Mouse (Mus musculus) thymus, postnatal 10 days (tissue): Measurements from ENCODE around the gene Arhgap15.

Experiments used
- DNase-seq, 2 experiments: peaks; one replicate each; pipeline ENCODE4 v3.0.0; 2021; ENCODE audit warnings: low spot score in 2 of 2

The Arhgap15 gene

DNA sequence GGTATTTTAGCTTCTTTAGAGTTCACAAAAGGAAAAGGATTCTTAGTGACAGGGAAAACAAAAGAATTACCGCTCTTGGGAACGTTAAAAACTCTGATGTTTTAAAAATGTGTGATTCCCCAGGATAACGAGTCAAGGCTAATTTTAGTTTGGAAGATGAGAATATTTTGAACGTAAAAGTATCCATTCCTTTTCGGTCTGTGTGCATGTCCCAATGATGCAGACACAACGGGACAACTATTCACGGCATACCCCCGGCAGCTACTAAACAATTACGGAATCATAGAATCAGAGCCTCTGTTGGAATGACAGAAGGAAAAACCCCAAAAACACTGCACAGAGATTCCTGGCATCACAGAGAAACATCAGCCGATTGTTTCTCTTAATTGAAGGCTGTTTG, 281.2 kb downstream of the Arhgap15 start:
- no peak for DNase-seq

DNA sequence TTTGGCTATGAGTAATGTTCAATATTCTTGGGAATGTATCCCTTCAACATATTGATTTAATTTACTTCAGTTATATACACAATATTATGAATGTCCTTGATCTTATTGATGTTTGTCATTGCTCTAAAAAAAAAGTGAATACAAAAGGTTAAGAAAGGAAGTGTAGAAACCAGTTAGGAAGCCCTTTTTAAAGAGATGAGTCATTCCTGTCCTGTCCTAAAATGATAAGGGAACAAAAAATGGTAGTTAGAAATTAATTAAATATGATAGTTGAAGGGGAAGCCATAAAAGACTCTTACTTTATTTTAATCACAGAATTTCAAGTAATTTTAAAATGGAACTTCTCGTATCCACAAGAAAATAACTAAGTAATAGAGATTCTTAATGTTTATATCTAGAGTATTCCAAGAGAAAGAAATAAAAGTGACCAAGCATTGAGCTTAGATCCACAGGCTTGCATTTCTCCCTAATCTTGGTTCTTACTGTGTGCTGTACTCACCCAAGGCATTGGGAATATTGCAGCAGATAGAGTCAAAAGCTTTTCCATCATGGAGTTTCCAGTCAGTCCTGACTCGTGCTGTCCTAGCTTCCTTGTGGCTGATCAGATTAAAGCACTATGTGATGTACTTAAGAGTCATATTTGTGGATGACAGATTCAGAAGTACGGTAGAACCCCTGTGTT, 291.0 kb downstream of the Arhgap15 start:
- DNase-seq = no peak

DNA sequence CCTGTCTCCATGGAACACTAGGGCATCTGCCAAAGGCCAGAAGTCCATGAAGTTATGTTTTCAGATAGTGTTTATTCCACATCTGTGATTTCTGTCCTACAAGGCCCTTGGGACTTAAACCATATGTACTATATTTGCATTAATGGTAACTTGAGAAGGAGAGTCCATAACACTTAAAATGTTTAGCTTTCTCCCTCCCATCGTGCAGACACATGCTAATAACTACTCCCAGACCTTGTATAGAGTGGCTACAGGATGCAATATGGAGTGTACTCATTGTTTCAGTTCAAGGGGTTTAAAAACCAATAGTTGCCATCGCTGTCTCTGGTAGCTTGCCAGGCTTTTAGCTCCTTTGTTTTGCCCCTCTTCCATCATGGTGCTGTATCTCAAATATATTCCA, 295.5 kb downstream of the Arhgap15 start:
- DNase-seq = no peak

DNA sequence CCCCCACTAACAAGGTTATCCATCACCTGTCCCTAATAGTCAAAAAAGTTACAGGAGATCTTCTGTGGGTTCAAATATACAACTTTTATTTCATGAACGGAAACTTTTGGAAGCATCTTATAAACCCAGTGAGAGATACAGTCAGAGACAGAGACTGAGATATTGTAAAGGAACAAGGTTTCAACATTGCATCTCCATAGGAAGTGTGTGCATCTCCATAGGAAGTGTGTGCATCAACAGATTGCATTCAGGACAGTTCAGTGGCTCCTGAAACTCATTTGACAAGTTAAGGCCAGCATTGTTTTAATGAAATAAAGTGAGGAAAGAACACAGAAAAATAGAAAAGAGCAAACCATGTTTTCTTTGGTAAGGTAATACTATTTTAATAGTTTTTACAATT, 296.0 kb downstream of the Arhgap15 start:
- no peak for DNase-seq

DNA sequence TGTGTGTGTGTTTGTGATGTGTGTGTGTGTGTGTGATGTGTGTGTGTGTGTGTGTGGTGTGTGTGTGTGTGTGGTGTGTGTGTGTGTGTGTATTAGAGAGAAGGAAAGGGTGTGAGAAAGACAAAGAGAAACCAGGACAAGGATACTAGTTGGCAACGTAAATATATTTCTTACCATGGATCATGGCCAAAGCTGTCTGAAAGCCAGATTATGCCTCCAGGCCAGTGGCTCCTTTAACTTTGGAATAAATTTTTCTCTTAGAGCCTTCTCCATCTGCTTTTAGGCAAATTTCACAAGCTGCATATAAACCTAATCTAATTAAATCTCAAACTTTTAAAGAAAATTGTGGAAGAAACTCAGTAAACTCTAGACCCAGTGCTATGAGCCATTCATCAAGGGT, 296.6 kb downstream of the Arhgap15 start:
- no peak for DNase-seq

DNA sequence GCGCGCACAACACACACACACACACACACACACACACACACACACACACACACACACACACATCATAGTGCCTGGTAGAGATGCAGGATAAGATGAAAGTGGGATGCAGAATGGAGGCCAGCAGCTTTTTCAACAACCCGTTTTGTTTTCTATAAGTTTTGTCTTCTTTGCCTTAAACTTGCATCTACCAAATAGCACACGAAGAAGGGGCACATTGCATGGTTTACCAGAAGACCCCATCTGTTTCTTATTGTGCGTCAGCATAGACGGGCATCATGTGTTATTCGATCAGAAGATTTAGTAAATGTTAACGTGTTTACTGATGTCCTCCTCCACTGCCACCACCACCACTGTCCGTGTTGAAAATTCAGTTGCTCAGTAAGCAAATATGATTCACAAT, 311.7 kb downstream of the Arhgap15 start:
- no peak for DNase-seq

DNA sequence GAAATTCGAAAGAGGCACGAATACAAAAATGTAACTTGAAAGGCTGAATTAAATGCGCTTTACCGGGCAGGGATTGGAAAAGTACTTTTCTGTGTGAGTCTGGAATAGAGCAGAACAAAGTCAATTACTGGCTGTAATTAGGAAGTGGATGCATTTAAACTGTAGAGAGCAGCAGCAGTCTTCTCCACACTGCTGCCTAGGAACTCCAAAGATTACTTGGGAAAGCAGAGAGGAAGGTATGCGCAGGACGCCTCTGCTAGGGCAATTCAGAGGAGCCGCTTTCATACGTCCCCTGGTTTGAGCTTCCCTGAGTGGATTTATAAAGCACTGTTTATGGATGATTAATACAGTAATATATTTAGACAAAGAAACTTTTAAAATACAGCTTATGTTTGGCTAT, 312.1 kb downstream of the Arhgap15 start:
- DNase-seq = no peak

DNA sequence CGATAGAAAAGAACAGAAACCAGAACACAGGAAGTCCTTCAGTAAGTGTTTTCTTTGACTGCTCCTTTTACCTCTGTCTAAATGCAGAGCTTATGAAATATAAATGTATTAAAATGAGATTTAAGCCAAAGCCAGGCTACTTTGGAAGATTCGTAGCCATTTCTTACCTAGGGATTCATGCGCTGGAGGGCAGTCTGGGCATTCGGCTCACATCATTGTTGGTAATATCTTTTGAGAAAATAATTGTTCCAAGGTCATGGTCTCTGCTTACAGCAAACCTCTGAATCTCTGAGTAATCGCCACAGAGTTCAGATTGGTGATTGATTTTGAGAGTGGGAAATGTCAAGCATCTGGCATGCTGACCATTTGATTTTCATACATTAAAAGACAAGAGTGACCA, 316.4 kb downstream of the Arhgap15 start:
- no peak for DNase-seq

DNA sequence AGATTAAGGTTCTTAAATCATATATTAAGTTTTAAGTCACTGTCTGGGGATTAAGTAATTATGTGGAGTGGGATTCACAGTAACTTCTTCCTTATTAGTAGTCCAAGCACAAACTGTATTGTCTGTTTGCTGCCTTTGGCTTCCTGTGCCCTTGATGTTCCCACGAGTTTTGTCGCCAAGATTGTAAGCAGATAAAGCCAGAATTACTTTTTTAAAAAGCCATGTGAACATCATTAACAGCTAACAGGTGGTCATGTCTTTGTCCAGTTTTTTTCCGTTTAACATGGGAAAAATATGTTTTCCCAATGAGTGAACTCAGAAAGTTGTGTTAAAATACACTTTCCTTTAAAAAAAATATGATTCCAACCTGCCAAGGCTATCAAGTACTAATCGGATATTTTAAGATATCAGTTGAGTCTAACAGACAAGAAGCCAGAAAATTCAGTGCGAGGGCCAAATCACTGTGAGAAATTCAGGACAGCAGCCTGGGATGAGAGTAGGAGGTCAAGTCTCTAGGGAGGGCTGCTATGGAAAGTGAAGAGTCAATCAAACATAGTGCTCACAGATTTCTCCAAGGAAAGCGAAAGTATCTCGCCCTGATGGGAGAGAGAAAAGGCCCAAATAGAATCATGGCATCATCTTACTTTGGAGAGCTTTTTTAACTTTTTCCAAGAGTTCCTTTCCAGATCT, 319.7 kb downstream of the Arhgap15 start:
- DNase-seq = no peak

DNA sequence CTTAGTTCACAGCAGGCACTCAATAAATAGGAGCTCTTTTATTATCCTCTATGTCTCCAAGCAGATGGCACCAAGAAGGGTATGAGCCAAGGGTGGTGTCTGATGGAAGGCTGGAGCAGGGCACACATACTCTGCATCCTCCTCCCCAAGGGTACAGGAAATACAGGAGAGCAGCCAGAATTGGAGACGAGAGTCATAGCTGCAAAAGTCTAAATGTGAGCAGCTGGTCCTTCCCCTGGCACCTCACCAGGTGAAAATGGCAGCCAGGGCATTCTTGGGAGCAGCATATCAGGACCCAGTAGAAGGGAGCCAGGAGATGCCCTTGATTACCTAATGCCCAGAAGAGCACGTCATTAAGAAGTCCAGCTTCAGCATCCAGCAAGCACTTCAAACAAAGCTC, 320.3 kb downstream of the Arhgap15 start:
- no peak for DNase-seq

DNA sequence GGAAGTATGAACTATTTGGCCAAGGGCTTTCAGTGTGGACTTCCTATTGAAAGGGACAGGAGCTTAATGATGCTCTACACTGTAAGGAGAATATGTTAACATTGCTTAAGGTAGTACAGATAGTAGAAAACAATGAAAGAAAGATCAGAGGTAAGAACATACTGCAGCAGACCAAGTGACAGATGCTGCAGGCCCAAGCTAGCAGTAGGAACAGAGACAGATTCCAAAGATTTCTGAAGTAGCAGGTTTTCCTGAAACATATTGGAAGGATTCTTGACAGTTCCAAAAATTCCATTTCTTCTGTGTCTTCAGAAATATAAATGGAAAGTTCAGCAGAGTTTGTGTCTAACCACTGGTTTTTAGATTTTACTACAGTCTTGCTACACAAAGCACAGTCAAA, 327.9 kb downstream of the Arhgap15 start:
- no peak for DNase-seq

DNA sequence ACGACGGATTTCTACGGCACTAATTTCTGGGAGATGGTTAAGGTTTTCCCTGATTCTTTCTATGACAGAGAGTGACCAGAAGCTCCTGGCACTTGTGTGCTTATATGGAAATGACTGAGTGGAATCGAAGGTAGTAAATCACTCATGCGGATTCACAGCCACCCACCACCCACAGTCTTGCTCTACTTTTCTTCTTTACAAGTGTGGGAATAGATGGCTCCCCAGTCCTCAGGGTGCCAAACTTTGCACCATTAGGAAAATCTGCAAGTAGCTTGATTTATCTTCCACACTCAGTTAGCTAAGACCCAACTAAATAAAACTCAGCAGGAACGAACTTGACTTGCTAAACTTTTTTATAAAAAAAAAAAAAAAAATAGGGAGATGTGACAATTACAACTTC, 331.9 kb downstream of the Arhgap15 start:
- no peak for DNase-seq

DNA sequence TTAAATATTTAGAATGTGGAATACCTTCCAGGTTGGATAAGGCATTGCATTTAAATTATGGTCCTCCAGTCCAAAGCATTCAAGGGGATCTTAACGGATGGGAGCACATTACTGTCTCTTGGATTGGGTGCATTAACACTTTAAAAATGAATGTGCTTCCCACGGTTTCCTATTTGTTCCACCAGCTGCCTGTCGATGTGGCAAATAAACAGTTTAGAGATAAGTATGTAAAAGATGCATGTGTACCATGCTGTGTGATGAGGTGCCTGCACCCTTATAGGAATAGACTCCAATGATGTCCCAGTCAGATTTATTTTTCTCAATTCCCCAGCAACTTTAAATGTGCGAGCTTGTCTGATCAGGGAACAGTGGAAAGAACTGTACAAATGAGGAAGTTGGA, 332.6 kb downstream of the Arhgap15 start:
- no peak for DNase-seq

DNA sequence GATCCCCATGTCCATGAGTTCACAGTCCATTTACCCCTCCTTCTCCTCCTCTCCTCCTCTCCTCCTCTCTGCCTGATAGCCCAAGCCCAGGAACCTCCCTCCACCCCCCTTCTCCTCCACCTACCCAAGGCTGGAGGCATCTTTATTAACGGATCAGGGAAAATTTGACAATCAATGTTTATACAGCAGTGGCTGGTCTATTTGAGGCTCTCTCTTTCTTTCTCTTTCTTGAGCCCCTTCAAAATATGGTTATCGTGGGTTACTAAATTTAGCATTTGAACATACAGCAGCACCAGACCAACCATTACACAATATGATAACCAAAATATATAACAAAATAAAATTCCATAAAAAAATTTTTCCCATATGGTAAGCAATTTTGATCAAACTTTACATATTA, 335.8 kb downstream of the Arhgap15 start:
- no peak for DNase-seq

DNA sequence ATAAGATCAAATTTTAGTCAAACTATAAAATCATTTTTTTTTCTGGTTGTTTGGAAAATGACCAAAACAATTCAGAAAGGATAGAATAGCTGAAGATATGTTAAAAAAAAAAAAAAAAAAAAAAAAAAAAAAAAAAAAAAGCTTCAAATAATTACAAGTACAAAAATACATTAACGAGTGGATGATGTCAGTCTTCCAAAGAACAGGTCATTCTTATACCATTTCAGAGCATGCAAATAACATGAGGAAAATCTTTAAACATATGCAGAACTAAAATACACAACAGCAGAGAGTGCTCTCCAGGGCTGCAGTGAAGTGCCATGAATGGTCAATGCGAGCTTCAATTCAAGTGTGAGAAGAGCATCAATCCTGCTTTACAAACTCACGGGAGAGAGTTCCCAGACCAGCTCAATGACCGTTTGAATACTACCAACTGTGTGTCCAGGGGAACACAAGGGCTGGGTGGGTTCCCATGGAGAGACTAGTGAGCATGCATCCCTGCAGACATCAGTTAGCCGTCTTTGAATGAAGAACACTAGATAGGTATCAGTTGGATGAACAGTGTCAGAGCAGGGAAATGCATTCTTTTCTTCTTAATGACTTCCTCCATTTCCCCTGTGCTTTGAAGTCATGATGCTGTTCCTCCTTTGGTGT, 337.9 kb downstream of the Arhgap15 start:
- no peak for DNase-seq

DNA sequence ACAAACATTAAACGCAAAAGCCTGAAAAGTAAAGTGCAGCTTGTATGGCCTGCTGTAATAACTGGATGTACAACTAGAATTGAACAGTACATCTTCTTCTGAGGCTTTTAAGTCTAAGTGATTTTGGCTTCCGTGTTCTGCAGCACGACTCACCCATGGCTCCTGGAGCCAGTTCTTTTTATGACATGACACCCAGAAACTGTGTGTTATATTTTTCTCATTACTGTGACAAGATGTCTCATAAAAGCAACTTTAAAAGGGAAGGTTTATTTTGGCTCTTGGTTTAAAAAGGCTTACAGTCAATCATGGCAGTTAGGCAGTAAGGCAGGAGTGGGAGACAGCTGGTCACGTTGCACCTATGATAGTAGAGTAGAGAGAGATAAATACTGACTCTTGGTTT, 349.9 kb downstream of the Arhgap15 start:
- DNase-seq = no peak

DNA sequence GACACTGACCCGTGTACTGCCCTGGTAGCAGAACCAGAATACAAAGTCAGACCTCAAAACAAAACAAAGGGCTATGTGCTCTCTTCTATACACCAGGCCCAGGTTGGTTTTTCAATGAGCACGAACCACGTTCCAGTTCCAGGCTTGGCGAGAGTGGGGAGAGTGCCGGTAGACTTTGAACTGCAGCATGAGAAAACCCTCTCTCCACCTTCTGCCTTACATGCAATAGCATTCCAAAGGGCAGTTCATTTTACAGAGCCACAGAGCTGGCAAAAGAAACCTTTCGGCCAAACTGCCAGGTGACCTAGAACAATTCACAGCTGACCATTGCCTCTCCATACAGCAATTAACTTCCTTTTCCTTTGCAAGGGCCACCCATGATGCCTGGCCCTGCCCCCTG, 353.7 kb downstream of the Arhgap15 start:
- DNase-seq = no peak

DNA sequence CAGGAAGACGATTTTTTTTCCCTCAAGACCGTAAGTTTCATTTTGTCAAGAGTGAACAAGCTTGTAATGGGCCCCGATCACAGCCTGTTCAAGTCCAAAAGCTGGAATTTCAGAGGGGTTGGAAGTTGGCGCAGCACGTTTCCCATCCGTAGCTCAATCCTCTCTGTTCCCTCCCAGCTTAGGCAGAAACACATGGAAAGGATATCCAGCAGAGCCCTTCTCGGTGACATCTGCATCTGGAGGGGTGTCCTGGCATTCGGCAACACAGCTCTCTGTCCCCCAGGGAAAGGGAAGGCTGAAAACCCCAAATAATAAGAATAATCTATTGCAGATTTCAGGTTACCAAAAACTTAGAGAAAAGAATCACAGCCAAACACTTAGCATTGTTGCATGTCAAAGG, 354.7 kb downstream of the Arhgap15 start:
- no peak for DNase-seq

DNA sequence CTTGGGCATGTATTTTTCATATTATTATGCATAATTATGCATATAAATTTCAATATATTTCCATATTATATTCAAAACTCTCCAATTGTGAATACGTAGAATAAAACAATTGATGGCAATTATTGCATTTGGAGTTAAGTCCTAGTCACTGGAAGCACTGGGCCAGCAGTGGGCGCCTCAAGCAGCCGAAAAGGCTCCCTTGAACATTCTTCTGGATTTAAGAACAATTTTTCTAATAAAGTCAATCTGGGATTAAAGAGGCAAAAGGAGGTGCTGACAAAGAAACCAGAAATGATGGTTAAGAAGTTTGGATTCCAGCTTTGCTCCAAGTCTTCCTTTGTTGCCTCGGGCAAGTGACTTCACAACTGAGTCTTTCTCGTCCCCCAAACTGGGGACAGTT, 355.1 kb downstream of the Arhgap15 start:
- no peak for DNase-seq

DNA sequence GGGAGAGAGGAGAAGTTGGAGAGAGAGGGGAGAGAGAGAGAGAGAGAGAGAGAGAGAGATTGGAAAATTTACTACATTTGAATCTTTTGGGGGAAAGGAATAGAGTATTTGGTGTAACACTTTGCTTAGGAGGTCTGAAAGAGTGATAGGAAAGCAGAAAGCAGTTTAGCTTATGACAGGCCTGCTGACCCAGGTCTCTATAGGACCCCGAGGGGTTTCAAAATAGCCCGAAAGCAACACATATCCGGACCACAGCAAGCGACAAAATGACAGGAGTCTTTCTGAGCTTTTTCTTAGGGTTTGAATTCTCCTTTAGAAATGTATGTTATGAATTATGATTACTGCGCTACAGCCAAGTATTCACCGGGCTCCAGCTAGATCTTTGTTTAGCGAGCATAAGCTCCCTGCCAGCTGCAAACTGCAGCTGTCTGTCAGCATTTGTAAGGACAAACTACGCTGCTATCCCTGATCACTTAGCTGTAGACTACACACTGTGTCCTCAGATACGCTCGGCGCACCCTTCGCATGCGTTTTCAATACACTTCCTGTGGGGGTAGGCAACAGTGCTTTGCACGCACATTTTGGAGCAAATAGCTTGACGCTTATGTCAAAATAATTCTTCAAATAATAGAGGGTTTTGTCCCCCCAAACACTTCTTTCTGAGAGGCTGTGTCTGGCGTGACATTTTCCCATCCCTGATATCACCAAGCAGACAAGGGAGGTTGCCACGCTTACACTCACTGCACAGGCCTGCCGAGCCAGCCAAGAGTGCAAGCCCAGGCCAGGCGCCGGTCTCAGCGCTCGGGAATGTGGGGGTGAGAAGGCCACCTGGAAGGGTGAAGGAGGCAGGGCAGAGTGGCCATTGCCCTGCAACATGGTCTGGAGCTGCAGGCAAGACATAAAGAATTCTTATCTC, 355.9 kb downstream of the Arhgap15 start:
- no peak for DNase-seq

DNA sequence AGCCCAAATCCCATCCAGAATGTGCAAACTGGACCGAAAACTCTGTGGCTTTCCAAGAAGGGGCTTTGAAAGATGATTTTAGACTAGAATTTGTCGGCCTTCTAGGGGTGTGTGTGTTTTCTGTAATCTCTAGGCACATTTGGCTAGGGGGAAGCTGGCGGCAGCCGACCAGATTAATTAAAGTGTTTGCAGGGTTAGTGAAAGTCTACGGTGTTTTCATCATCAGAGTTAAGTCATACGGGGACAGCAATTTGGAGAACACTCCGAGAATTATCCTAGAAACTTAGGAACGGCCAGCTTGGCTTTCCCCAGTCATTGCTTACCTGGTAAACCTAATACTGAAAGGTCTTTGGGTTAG, 356.6 kb downstream of the Arhgap15 start:
- DNase-seq = no peak

DNA sequence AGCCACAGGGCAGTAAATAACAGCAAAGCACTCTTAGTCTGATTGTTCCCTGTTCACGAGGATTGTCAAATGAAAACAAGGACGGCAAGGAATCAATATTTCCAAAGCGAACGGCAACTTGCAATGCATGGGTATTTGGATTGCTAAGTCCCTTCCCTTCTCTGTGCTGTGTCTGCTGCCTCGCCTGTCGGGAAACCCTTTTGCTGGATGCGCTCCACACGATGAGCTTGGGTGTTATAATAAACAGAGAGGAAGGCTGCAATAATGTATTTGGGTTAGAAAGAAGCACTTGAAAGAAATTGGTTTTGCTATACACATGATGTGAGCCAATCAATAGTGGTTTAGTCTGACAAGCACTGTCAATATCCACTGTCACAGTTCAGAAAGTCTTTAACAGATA, 357.7 kb downstream of the Arhgap15 start:
- no peak for DNase-seq
